Mouse (Mus musculus) G1E (cell line): ENCODE measurements at regions not wholly inside any gene's neighbourhood (a gene's known extent, or its start where the extent isn't known, plus 50 kb on each side); places are given as distances from the start of the nearest gene placed in this dataset.

Experiments used
- ATAC-seq: 2 replicates; pipeline ENCODE4 v1.8.0; 2016; ENCODE audit warnings: mild to moderate bottlenecking; ENCODE audit not compliant: insufficient number of reproducible peaks, poor library complexity, low FRiP score, severe bottlenecking; ENCODE audit errors: extremely low read depth
- DNase-seq: peaks from one replicate; pipeline ENCODE4 v3.0.0; 2012; ENCODE audit warnings: low spot score
- H3K27me3 ChIP-seq: 2 replicates; pipeline ENCODE4 v1.6.1; 2012; ENCODE audit warnings: mild to moderate bottlenecking, low read length, inconsistent platforms; ENCODE audit not compliant: insufficient read depth
- H3K36me3 ChIP-seq: replicated peaks from 2 replicates; pipeline ENCODE3; 2012; ENCODE audit warnings: mild to moderate bottlenecking, inconsistent platforms
- H3K4me1 ChIP-seq: 2 replicates; pipeline ENCODE4 v1.6.1; 2012; ENCODE audit warnings: low read depth, low read length, inconsistent platforms, mixed read lengths; ENCODE audit not compliant: insufficient read depth
- H3K4me3 ChIP-seq: 2 replicates; pipeline ENCODE4 v1.5.1; 2012; ENCODE audit warnings: low read depth, mild to moderate bottlenecking, inconsistent platforms, low read length, moderate library complexity, mixed read lengths
- H3K9me3 ChIP-seq: replicated peaks from 2 replicates; pipeline ENCODE4 v1.6.1; 2012; ENCODE audit warnings: inconsistent platforms
- CTCF ChIP-seq: IDR thresholded peaks from 2 replicates; pipeline ENCODE4 v1.5.1; 2012; ENCODE audit warnings: low read depth, low read length, inconsistent platforms, mixed read lengths
- GATA1 ChIP-seq: IDR thresholded peaks from 2 replicates; pipeline ENCODE4 v1.6.1; 2012; ENCODE audit warnings: borderline replicate concordance, low read length, inconsistent platforms, mixed read lengths
- GATA2 ChIP-seq: IDR thresholded peaks from 2 replicates; pipeline ENCODE4 v1.6.1; 2012; ENCODE audit warnings: low read depth, low read length, inconsistent platforms, borderline replicate concordance
- POLR2AphosphoS5 ChIP-seq: IDR thresholded peaks from 2 replicates; pipeline ENCODE4 v1.6.1; 2012; ENCODE audit warnings: low read depth, low read length, inconsistent platforms; ENCODE audit not compliant: insufficient replicate concordance
- TAL1 ChIP-seq: conservative IDR thresholded peaks from 2 replicates; pipeline ENCODE4 v1.6.1; 2012; ENCODE audit warnings: low read depth, low read length, inconsistent platforms, mixed read lengths

DNA sequence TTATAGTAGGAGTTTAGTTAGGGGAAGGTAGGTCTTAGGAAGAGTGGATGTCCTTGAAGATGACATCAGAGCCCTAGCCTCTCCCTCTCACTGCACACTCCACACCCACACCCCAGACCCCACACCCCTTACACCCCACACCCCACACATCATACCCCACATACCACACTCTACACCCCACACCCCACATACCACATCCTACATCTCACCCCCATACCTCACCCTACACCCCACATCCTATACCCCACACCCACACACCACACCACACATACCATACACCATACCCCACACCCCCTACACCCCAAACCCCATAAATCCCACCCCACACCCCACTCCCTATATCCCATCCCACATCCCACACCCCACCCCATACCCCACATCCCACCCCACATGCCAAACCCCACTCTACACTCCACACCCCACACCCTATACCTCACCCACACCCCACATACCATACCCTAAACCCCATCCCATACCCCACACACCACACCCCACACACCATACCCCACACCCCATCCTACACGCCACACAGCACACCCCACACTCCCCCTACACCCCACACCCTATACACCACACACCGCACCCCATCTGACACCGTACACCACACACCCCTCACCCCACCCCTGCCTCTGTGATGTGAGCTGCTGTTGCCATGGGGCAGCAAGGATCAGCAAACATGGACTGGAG, 323.7 kb upstream of the G2e3 start:
- Histone ChIP-seq H3K4me3 (peak overlapping the region; percentile 18; the same call in 1 of the 2 replicates), H3K4me1 (no peaks in the 10 kb centered on the region), H3K27me3 (no peaks in the 10 kb centered on the region), H3K9me3 (peaks cover 14% of the 10 kb centered on the region), H3K36me3 (no peaks in the 10 kb centered on the region)
- no peak for DNase-seq
- no peak for ATAC-seq
- no peak for TF ChIP-seq GATA1
- TF ChIP-seq POLR2AphosphoS5 = no peak
- no peak for TF ChIP-seq CTCF
- TF ChIP-seq GATA2 = no peak
- TF ChIP-seq TAL1 = no peak

DNA sequence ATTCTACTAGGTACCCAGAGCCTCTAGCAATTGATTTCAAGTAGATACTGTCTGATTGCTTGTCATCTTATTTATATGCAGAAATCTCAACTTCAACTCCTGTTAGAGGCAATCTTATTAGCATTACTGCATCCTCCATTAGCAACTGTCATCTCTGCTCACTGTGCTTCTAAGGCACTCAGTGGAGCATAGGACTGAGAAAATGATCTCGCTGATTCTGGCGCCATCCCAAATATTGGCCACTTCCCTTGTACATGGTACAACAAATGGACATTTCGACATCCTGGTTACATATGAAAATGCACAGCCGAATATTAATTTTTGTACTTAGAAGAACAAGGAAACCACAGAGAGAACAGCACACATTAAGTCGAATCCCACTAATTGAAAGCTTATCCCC, 329.7 kb upstream of the G2e3 start:
- DNase-seq (no peak), ATAC-seq (no peak)
- no peaks in the 10 kb centered on the region for H3K27me3 ChIP-seq
- no peak overlapping the region for H3K4me3 ChIP-seq
- H3K4me1 ChIP-seq = no peaks in the 10 kb centered on the region
- H3K36me3 ChIP-seq = no peaks in the 10 kb centered on the region
- TF ChIP-seq GATA2 (no peak), CTCF (no peak), POLR2AphosphoS5 (no peak), GATA1 (no peak), TAL1 (no peak)
- H3K9me3 ChIP-seq = peaks cover 9% of the 10 kb centered on the region

DNA sequence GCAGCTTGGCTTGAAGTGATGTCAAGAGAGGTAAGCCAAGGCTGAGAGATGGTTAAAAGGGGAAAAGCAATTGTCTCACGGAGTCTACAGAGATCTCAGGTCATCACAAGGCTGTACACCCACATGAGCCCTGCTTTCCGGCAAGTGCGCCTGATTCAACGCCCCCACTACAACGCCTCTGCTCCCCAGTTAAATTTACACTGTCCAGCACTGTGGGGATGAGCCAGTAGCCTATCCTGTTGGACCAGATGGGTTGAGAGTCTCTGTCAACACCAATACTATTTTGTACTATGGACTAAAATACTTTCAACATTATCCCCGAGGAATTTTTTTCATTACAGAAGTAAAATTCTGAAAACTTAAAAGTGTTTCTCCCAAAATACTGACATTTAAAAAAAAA, 331.8 kb upstream of the G2e3 start:
- Histone ChIP-seq H3K4me1 (no peaks in the 10 kb centered on the region), H3K36me3 (no peaks in the 10 kb centered on the region), H3K27me3 (no peaks in the 10 kb centered on the region), H3K4me3 (no peak overlapping the region), H3K9me3 (peaks cover 9% of the 10 kb centered on the region)
- ATAC-seq = no peak
- no peak for TF ChIP-seq CTCF
- TF ChIP-seq GATA2 = no peak
- no peak for TF ChIP-seq GATA1
- TF ChIP-seq TAL1 = no peak
- TF ChIP-seq POLR2AphosphoS5 = no peak
- no peak for DNase-seq

DNA sequence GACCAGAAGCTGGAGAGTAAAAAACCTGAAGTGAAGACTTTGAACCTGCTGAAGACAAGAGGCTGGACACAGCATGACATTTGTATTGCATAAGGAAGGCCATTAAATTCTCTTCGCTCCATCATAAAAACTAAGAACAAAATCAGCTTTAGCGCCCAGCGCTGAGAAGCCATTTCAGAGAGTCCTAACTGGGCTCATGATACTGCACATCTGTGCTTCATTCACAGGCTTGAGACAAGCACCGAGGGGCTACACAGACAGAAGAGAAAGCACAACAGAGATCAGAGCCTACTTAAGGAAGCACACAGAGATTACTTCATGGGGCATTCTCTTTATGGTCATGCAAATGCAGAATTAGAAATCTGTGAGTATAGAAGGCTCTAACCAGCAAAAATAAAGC, 338.2 kb upstream of the G2e3 start:
- Histone ChIP-seq H3K36me3 (no peaks in the 10 kb centered on the region), H3K27me3 (no peaks in the 10 kb centered on the region), H3K4me3 (no peak overlapping the region), H3K4me1 (no peaks in the 10 kb centered on the region), H3K9me3 (peaks cover 16% of the 10 kb centered on the region)
- DNase-seq (no peak), ATAC-seq (no peak)
- TF ChIP-seq CTCF (no peak), GATA1 (no peak), GATA2 (no peak), POLR2AphosphoS5 (no peak), TAL1 (no peak)

GRCm38 (mm10) chr12:51001722-51002592, 345.9 kb upstream of the G2e3 start:
- Histone ChIP-seq H3K4me3 (no peak overlapping the region), H3K4me1 (no peaks in the 10 kb centered on the region), H3K9me3 (peaks cover 24% of the 10 kb centered on the region), H3K27me3 (no peaks in the 10 kb centered on the region; the same call in 1 of the 2 replicates), H3K36me3 (no peaks in the 10 kb centered on the region)
- no peak for DNase-seq
- TF ChIP-seq TAL1 = no peak
- TF ChIP-seq GATA1 = no peak
- ATAC-seq = no peak

DNA sequence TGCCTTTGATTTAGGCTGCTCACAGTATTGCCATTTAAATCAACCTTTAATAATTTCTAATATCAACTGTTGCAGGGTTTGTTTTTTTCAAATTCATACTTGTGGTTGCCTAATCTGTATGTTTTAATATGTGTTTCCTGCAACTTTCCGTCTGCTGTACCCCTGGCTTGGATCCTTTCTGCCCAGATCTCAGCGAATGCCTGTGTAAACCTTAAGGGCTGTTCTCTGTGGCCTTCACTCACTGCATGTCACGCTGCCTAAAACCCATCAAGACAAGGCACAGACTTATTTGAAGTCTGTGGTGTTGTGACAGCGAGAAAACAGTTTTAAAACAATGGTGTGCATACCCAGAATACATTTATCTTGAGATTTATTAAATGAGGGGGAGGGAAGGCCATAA, 346.8 kb upstream of the G2e3 start:
- H3K4me3 ChIP-seq = no peak overlapping the region
- TF ChIP-seq TAL1 (no peak), CTCF (no peak), POLR2AphosphoS5 (no peak), GATA1 (no peak), GATA2 (no peak)
- no peaks in the 10 kb centered on the region for H3K36me3 ChIP-seq
- H3K27me3 ChIP-seq = no peaks in the 10 kb centered on the region; the same call in 1 of the 2 replicates
- no peaks in the 10 kb centered on the region for H3K4me1 ChIP-seq
- DNase-seq (no peak), ATAC-seq (no peak)
- peaks cover 24% of the 10 kb centered on the region for H3K9me3 ChIP-seq
